Mouse (Mus musculus) forebrain, embryonic 13.5 days (tissue): ENCODE measurements around the gene Tmem120a. TPM values are rescaled to one million over a fixed set of nuclear protein-coding genes. Genes with fewer than 3 reads are reported as not detected.

ENCODE experiments used
- ATAC-seq: fragments of 200-750 bp; cut with Nextera tagmentation; 2 replicates; pipeline ENCODE4 v1.8.0; 2017
- H3K27ac ChIP-seq: fragments of 300-500 bp; sonication (generic); 2 replicates; pipeline ENCODE4 v1.5.1; 2015; ENCODE audit warnings: inconsistent platforms, mild to moderate bottlenecking, moderate library complexity
- H3K27me3 ChIP-seq: fragments of 300-500 bp; sonication (generic); 2 replicates; pipeline ENCODE4 v1.6.1; 2015; ENCODE audit warnings: mild to moderate bottlenecking, inconsistent platforms
- H3K36me3 ChIP-seq: fragments of 300-500 bp; sonication (generic); 2 replicates; pipeline ENCODE4 v1.6.1; 2015; ENCODE audit warnings: mild to moderate bottlenecking, inconsistent platforms; ENCODE audit not compliant: poor library complexity, severe bottlenecking
- H3K4me1 ChIP-seq: fragments of 300-500 bp; sonication (generic); 2 replicates; pipeline ENCODE4 v1.6.1; 2015; ENCODE audit warnings: inconsistent platforms
- H3K4me2 ChIP-seq: fragments of 300-500 bp; sonication (generic); 2 replicates; pipeline ENCODE4 v1.6.1; 2015; ENCODE audit warnings: inconsistent platforms, mild to moderate bottlenecking, moderate library complexity
- H3K4me3 ChIP-seq: fragments of 300-500 bp; sonication (generic); 2 replicates; pipeline ENCODE4 v1.5.1; 2015; ENCODE audit warnings: mild to moderate bottlenecking, inconsistent platforms
- H3K9ac ChIP-seq: fragments of 300-500 bp; sonication (generic); 2 replicates; pipeline ENCODE4 v1.6.1; 2015; ENCODE audit warnings: mild to moderate bottlenecking, inconsistent platforms
- H3K9me3 ChIP-seq: fragments of 300-500 bp; sonication (generic); replicated peaks from 2 replicates; pipeline ENCODE4 v1.6.1; 2016; ENCODE audit warnings: inconsistent platforms
- WGBS: fragments of 180-500 bp; shearing (Covaris S2); methylation state at CpG from one replicate; pipeline ENCODE4 v1.1.7; 2015; 5-methylcytosine and 5-hydroxymethylcytosine counted together
- polyA plus RNA-seq: library from polyadenylated mRNA; unstranded; fragments of >200 nt; fragmentation: Nextera tagmentation; extraction: Ambion mirVana; gene quantifications from 2 replicates; pipeline ENCODE4 v1.2.1, GENCODE M21; 2015

The Tmem120a gene
- polyA plus RNA-seq, 1 experiment from 2014 or later = 67.0 TPM

- peaks cover 35% of the 10 kb centered on the region for H3K36me3 ChIP-seq
- 89% methylated on average over 10 of the region's 10 CpGs for WGBS
- ATAC-seq = no peak
- H3K4me2 ChIP-seq = no peak overlapping the region
- no peaks in the 10 kb centered on the region for H3K27me3 ChIP-seq
- peaks cover 32% of the 10 kb centered on the region for H3K4me1 ChIP-seq
- H3K9ac ChIP-seq = no peak overlapping the region
- no peaks in the 10 kb centered on the region for H3K9me3 ChIP-seq
- H3K4me3 ChIP-seq = no peak overlapping the region
- H3K27ac ChIP-seq = no peak overlapping the region
These were observed 24.6 kb downstream of the Tmem120a start for GRCm38 (mm10) chr5:135719586-135720120.

DNA sequence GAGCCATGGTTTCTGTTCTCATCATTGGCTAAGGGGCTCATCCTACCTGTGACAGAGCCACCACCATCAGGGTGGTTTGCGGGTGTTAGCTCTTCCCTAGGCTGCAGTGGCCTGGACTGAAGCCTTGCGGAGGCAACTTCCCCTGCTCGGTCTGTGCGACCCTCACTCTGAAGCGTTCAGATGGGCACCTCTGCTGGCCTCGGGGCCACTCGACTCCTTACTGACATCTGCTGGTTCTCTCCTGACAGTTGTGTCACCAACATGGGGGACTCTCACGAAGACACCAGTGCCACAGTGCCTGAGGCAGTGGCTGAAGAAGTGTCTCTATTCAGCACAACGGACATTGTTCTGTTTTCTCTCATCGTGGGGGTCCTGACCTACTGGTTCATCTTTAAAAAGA is 28.6 kb downstream of the Tmem120a start:
- Histone ChIP-seq H3K36me3 (peaks cover 33% of the 10 kb centered on the region), H3K9ac (no peak overlapping the region), H3K9me3 (no peaks in the 10 kb centered on the region), H3K4me1 (0 out of 2 replicates have a peak, but pooled peaks cover 7% of the 10 kb centered on the region), H3K27ac (no peak overlapping the region), H3K4me2 (no peak overlapping the region), H3K27me3 (no peaks in the 10 kb centered on the region), H3K4me3 (no peak overlapping the region)
- 63% methylated on average over 10 of the region's 10 CpGs for WGBS
- no peak for ATAC-seq

DNA sequence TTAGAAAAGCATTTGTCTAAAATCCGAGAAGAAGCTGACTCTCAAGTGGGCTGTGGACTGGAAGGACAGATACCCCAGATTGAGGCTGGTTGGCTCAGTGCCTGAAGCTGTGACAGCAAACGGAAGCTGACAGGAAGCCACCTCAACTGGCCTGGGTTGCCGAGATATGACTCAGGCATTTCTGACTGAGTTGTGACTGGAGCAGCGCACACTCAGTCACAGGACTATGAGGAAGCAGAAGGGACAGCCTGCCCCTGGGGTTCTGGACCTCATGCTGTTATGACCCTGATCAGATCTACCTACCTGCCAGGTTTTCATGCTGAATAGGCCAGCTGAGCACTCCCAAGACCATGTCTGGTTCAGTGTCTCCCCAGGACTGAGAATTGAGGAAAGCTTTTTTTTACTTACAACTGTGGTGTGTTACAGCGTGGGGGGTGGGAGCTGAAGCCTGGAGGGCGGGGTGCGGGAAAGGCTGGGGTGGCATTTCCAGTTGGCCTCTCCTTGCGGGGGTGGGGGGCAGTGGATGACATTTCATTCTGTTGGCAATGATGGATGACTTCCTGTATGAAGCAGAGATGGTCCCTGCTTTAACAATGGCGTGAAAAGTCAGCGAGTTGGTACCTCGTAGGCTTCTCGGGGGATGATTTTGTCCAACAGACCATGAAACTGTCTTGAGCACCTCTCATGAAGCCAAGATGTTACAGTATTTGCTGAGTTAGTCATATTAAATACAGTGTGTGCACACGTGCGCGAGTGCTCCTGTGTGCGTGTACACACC is 30.6 kb downstream of the Tmem120a start:
- no peak for ATAC-seq
- H3K9me3 ChIP-seq = no peaks in the 10 kb centered on the region
- H3K4me1 ChIP-seq = 0 out of 2 replicates have a peak, but pooled peaks cover 3% of the 10 kb centered on the region
- no peak overlapping the region for H3K4me2 ChIP-seq
- H3K9ac ChIP-seq = no peak overlapping the region
- H3K27me3 ChIP-seq = no peaks in the 10 kb centered on the region
- H3K36me3 ChIP-seq = peaks cover 36% of the 10 kb centered on the region
- H3K4me3 ChIP-seq = no peak overlapping the region
- H3K27ac ChIP-seq = no peak overlapping the region
- 88% methylated on average over 16 of the region's 16 CpGs for WGBS

DNA sequence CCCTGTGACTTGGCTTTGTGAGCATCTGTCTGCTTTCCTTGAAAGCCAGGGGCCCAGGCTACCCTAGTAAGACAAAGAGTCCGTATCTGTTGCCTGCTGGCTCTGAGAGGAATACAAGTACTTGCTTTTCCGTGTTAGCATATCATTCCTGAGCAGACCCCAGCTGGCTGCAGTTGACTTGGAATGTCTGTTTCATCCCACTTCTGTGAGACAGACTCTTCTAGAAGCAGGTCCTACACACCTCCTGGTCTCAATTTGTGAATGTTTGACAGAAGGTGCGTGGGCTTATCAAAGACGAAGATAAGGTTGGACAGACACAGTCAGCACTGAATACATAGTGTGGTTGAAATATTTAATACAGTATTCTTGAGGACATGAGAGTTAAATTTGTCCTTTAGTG is 31.4 kb downstream of the Tmem120a start:
- ATAC-seq = no peak
- H3K4me2 ChIP-seq = no peak overlapping the region
- 0 out of 2 replicates have a peak, but pooled peaks cover 3% of the 10 kb centered on the region for H3K4me1 ChIP-seq
- WGBS = 79% methylated on average over 4 of the region's 4 CpGs
- no peaks in the 10 kb centered on the region for H3K27me3 ChIP-seq
- no peak overlapping the region for H3K4me3 ChIP-seq
- H3K27ac ChIP-seq = no peak overlapping the region
- H3K9me3 ChIP-seq = no peaks in the 10 kb centered on the region
- H3K36me3 ChIP-seq = peaks cover 32% of the 10 kb centered on the region
- no peak overlapping the region for H3K9ac ChIP-seq

- 93% methylated on average over 13 of the region's 13 CpGs for WGBS
- Histone ChIP-seq H3K9me3 (no peaks in the 10 kb centered on the region), H3K27ac (no peak overlapping the region), H3K4me3 (no peak overlapping the region), H3K9ac (no peak overlapping the region), H3K27me3 (no peaks in the 10 kb centered on the region), H3K4me1 (0 out of 2 replicates have a peak, but pooled peaks cover 3% of the 10 kb centered on the region), H3K4me2 (no peak overlapping the region), H3K36me3 (peaks cover 32% of the 10 kb centered on the region)
- no peak for ATAC-seq
These were observed 32.5 kb downstream of the Tmem120a start for GRCm38 (mm10) chr5:135711582-135712355.

DNA sequence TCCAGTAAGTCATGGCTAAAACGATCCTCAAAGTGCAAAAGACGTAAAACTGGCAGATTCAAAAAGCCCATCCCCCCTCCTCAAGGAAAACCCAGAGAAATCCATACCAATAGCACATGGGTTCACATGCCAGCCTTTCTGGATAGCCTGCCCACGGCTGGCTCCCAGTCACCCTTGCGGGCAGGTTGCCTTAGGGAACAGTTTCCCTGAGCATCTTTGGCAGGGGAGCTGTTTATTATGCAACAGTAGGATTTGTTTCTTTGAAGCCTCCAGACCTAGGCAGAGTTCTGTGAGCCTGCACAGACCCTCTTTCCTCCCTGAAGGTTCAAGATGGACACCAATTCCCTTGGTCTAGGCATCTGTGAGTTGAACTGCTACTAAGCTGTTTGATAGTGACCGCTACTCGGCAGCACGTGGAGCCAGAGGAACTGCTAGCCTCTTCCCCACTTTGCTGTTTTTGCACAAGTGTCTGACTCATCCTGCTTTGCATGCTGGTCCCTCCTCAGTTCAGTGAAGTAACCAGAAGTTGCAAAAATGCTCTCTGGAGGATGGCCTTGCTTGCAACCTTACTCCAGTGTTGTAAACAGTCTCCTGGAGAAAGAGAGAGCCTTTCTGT is 33.5 kb downstream of the Tmem120a start:
- peaks cover 23% of the 10 kb centered on the region for H3K36me3 ChIP-seq
- H3K4me2 ChIP-seq = no peak overlapping the region
- no peak overlapping the region for H3K9ac ChIP-seq
- H3K27me3 ChIP-seq = no peaks in the 10 kb centered on the region
- no peaks in the 10 kb centered on the region for H3K9me3 ChIP-seq
- ATAC-seq = no peak
- 0 out of 2 replicates have a peak, but pooled peaks cover 3% of the 10 kb centered on the region for H3K4me1 ChIP-seq
- WGBS = 90% methylated on average over 7 of the region's 7 CpGs
- no peak overlapping the region for H3K4me3 ChIP-seq
- no peak overlapping the region for H3K27ac ChIP-seq

- H3K36me3 ChIP-seq = peaks cover 20% of the 10 kb centered on the region
- WGBS = 97% methylated on average over 5 of the region's 5 CpGs
- no peak overlapping the region for H3K9ac ChIP-seq
- H3K4me3 ChIP-seq = no peak overlapping the region
- no peaks in the 10 kb centered on the region for H3K9me3 ChIP-seq
- H3K27me3 ChIP-seq = no peaks in the 10 kb centered on the region
- ATAC-seq = no peak
- H3K4me2 ChIP-seq = no peak overlapping the region
- 0 out of 2 replicates have a peak, but pooled peaks cover 3% of the 10 kb centered on the region for H3K4me1 ChIP-seq
- no peak overlapping the region for H3K27ac ChIP-seq
These were observed 34.5 kb downstream of the Tmem120a start for GRCm38 (mm10) chr5:135709716-135710115.

GRCm38 (mm10) chr5:135707855-135708254 is 36.4 kb downstream of the Tmem120a start:
- ATAC-seq = no peak
- Histone ChIP-seq H3K4me1 (no peaks in the 10 kb centered on the region), H3K4me3 (no peak overlapping the region), H3K9me3 (no peaks in the 10 kb centered on the region), H3K27ac (no peak overlapping the region), H3K27me3 (no peaks in the 10 kb centered on the region), H3K36me3 (peaks cover 20% of the 10 kb centered on the region), H3K4me2 (no peak overlapping the region), H3K9ac (no peak overlapping the region)
- WGBS = 64% methylated on average over 1 of the region's 1 CpGs

- Histone ChIP-seq H3K4me1 (no peaks in the 10 kb centered on the region), H3K4me3 (no peak overlapping the region), H3K9ac (no peak overlapping the region), H3K27ac (no peak overlapping the region), H3K36me3 (peaks cover 27% of the 10 kb centered on the region), H3K9me3 (no peaks in the 10 kb centered on the region), H3K4me2 (no peak overlapping the region), H3K27me3 (no peaks in the 10 kb centered on the region)
- no peak for ATAC-seq
- 94% methylated on average over 13 of the region's 13 CpGs for WGBS
These were observed 37.2 kb downstream of the Tmem120a start for GRCm38 (mm10) chr5:135707039-135707438.

- Histone ChIP-seq H3K27me3 (no peaks in the 10 kb centered on the region), H3K4me2 (no peak overlapping the region), H3K4me3 (no peak overlapping the region), H3K36me3 (peaks cover 41% of the 10 kb centered on the region), H3K9ac (no peak overlapping the region), H3K4me1 (no peaks in the 10 kb centered on the region), H3K9me3 (no peaks in the 10 kb centered on the region), H3K27ac (no peak overlapping the region)
- no peak for ATAC-seq
- WGBS = 95% methylated on average over 4 of the region's 4 CpGs
These were observed 38.9 kb downstream of the Tmem120a start for GRCm38 (mm10) chr5:135705383-135705782.

DNA sequence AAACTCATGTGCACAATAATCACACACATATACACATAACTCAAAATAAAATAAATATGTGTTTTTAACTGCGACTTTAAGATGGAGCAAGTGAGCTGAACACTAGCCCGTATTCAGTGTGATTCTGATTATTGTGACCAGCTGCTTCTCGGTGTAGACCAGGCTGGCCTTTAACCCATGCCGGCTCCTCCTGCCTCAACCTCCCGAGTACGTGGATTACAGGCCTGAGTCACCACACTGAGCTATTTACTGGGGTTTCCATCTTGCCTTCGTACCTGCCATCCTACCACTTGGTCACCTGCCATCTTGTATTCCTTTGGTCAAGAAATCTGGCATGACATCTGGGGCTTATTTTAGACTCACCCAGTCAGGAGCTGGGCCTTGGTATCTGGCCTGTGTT is 40.8 kb downstream of the Tmem120a start:
- no peak for ATAC-seq
- no peaks in the 10 kb centered on the region for H3K9me3 ChIP-seq
- no peak overlapping the region for H3K9ac ChIP-seq
- no peaks in the 10 kb centered on the region for H3K27me3 ChIP-seq
- H3K4me1 ChIP-seq = no peaks in the 10 kb centered on the region
- H3K27ac ChIP-seq = no peak overlapping the region
- H3K36me3 ChIP-seq = peaks cover 47% of the 10 kb centered on the region
- 92% methylated on average over 7 of the region's 7 CpGs for WGBS
- H3K4me3 ChIP-seq = no peak overlapping the region
- H3K4me2 ChIP-seq = no peak overlapping the region

DNA sequence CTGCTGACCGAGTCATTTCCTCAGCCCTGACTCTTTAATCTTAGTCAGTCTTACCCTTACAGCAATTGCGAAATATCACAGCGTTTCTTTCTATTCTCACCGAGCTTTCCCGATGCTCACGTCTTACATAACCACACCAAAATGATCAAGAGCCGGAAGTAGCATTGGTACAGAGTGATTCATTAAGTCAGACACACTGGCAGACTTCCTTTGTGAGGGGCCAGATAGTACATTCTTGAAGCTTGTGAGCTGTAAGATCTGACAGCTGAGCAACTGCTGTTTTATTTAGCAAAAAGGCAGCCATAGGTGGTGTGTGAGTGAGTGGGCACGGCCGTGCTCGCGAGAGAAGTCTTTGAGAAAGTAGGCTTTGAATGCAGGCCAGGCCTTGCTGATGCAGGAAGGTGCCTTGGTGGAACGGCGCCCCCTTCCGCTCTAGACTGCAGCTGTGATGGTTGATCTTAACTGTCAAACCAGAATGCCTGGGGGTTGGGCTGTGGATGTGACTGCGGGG is 41.5 kb downstream of the Tmem120a start:
- no peaks in the 10 kb centered on the region for H3K27me3 ChIP-seq
- WGBS = 79% methylated on average over 15 of the region's 15 CpGs
- H3K27ac ChIP-seq = no peak overlapping the region
- no peaks in the 10 kb centered on the region for H3K9me3 ChIP-seq
- no peak overlapping the region for H3K9ac ChIP-seq
- no peaks in the 10 kb centered on the region for H3K4me1 ChIP-seq
- ATAC-seq = no peak
- H3K36me3 ChIP-seq = peaks cover 49% of the 10 kb centered on the region
- H3K4me2 ChIP-seq = no peak overlapping the region
- no peak overlapping the region for H3K4me3 ChIP-seq
